Mouse (Mus musculus): ENCODE data around the gene Tmeff2. TPM values are rescaled to one million over a fixed set of nuclear protein-coding genes. Genes with fewer than 3 reads are reported as not detected.

The Tmeff2 gene
- polyA plus RNA-seq, 1 experiment from 2014 or later, result 13.2 TPM

GRCm38 (mm10) chr1:51126425-51126765 lies 225.9 kb downstream of the Tmeff2 start:
- Histone ChIP-seq H3K4me3 (replicated peaks) (no peak overlapping the region), H3K27ac (no peak overlapping the region), H3K9me3 (no peaks in the 10 kb centered on the region), H3K27me3 (replicated peaks) (no peaks in the 10 kb centered on the region), H3K36me3 (no peaks in the 10 kb centered on the region), H3K4me1 (replicated peaks) (no peaks in the 10 kb centered on the region), H3K9ac (no peak overlapping the region), H3K4me2 (replicated peaks) (no peak overlapping the region)
- ATAC-seq, result no peak
- WGBS, result 65% methylated on average over 5 of the region's 5 CpGs

- no peaks in the 10 kb centered on the region for H3K36me3 ChIP-seq
- no peak overlapping the region for H3K4me3 ChIP-seq (replicated peaks)
- no peak for ATAC-seq
- 20% methylated on average over 2 of the region's 2 CpGs for WGBS
- no peak overlapping the region for H3K4me2 ChIP-seq (replicated peaks)
- no peaks in the 10 kb centered on the region for H3K27me3 ChIP-seq (replicated peaks)
- H3K9me3 ChIP-seq, result no peaks in the 10 kb centered on the region
- H3K4me1 ChIP-seq (replicated peaks), result no peaks in the 10 kb centered on the region
- no peak overlapping the region for H3K27ac ChIP-seq
- no peak overlapping the region for H3K9ac ChIP-seq
Measured at GRCm38 (mm10) chr1:51136792-51137191, 236.3 kb downstream of the Tmeff2 start.

DNA sequence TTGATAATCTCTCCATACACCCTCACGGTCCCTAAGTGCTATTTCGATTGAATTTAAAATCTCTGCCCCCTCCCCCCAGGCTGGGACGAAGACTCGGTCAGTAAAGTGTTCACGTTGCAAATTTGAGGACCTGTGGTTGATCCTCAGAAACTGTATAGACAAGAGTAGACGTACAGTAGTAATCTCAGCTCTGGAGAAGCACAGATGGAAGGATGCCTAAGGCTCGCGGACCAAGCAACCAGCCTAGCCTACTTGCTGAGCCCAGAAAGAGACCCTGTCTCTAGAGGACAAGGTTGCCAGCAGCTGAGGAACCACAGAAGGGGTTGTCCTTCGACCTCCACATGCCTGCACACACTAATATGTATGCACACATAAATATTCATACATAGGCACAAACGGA lies 239.2 kb downstream of the Tmeff2 start:
- H3K9me3 ChIP-seq, result no peaks in the 10 kb centered on the region
- H3K4me1 ChIP-seq (replicated peaks), result no peaks in the 10 kb centered on the region
- H3K4me2 ChIP-seq (replicated peaks), result no peak overlapping the region
- ATAC-seq, result no peak
- H3K36me3 ChIP-seq, result no peaks in the 10 kb centered on the region
- H3K9ac ChIP-seq, result no peak overlapping the region
- H3K4me3 ChIP-seq (replicated peaks), result no peak overlapping the region
- no peaks in the 10 kb centered on the region for H3K27me3 ChIP-seq (replicated peaks)
- no peak overlapping the region for H3K27ac ChIP-seq
- 88% methylated on average over 10 of the region's 10 CpGs for WGBS

GRCm38 (mm10) chr1:51141381-51141780 lies 240.9 kb downstream of the Tmeff2 start:
- no peak overlapping the region for H3K4me2 ChIP-seq (replicated peaks)
- no peak overlapping the region for H3K27ac ChIP-seq
- WGBS, result 86% methylated on average over 1 of the region's 1 CpGs
- no peaks in the 10 kb centered on the region for H3K27me3 ChIP-seq (replicated peaks)
- H3K4me3 ChIP-seq (replicated peaks), result no peak overlapping the region
- no peaks in the 10 kb centered on the region for H3K4me1 ChIP-seq (replicated peaks)
- H3K36me3 ChIP-seq, result no peaks in the 10 kb centered on the region
- H3K9me3 ChIP-seq, result no peaks in the 10 kb centered on the region
- no peak for ATAC-seq
- H3K9ac ChIP-seq, result no peak overlapping the region

GRCm38 (mm10) chr1:51142729-51143128 lies 242.3 kb downstream of the Tmeff2 start:
- Histone ChIP-seq H3K4me2 (replicated peaks) (no peak overlapping the region), H3K4me1 (replicated peaks) (no peaks in the 10 kb centered on the region), H3K9me3 (no peaks in the 10 kb centered on the region), H3K4me3 (replicated peaks) (no peak overlapping the region), H3K27ac (no peak overlapping the region), H3K27me3 (replicated peaks) (no peaks in the 10 kb centered on the region), H3K9ac (no peak overlapping the region), H3K36me3 (no peaks in the 10 kb centered on the region)
- 81% methylated on average over 3 of the region's 3 CpGs for WGBS
- ATAC-seq, result no peak

GRCm38 (mm10) chr1:51145693-51146092 lies 245.2 kb downstream of the Tmeff2 start:
- H3K9me3 ChIP-seq, result no peaks in the 10 kb centered on the region
- no peaks in the 10 kb centered on the region for H3K27me3 ChIP-seq (replicated peaks)
- H3K4me2 ChIP-seq (replicated peaks), result no peak overlapping the region
- ATAC-seq, result no peak
- H3K4me1 ChIP-seq (replicated peaks), result no peaks in the 10 kb centered on the region
- H3K27ac ChIP-seq, result no peak overlapping the region
- H3K36me3 ChIP-seq, result no peaks in the 10 kb centered on the region
- 65% methylated on average over 4 of the region's 4 CpGs for WGBS
- no peak overlapping the region for H3K9ac ChIP-seq
- H3K4me3 ChIP-seq (replicated peaks), result no peak overlapping the region

- ATAC-seq, result no peak
- Histone ChIP-seq H3K36me3 (no peaks in the 10 kb centered on the region), H3K9me3 (no peaks in the 10 kb centered on the region), H3K9ac (no peak overlapping the region), H3K27ac (no peak overlapping the region), H3K4me2 (replicated peaks) (no peak overlapping the region), H3K27me3 (replicated peaks) (no peaks in the 10 kb centered on the region), H3K4me1 (replicated peaks) (no peaks in the 10 kb centered on the region), H3K4me3 (replicated peaks) (no peak overlapping the region)
- WGBS, result 37% methylated on average over 9 of the region's 9 CpGs
Measured at GRCm38 (mm10) chr1:51148481-51149137, 248.2 kb downstream of the Tmeff2 start.

DNA sequence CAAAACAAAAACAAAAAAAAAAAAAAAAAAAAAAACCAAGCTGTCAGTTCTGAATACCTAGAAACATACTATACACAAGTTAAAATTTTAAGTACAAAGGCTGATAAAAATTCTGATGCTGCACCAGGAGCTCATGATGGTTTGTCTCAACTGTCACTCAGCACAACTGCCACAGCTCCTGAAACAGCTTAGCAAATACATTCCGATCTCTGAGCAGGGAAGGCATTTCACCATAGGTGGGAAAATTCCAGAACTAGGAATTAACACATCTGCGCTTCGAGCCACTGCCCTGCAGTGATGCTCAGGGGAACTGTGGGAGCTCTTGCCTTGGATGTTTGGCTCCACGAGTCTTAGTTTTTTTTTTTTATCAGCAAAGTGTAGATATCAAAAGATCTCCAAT lies 249.0 kb downstream of the Tmeff2 start:
- Histone ChIP-seq H3K27me3 (replicated peaks) (no peaks in the 10 kb centered on the region), H3K4me1 (replicated peaks) (no peaks in the 10 kb centered on the region), H3K36me3 (no peaks in the 10 kb centered on the region), H3K27ac (no peak overlapping the region), H3K9ac (no peak overlapping the region), H3K4me3 (replicated peaks) (no peak overlapping the region), H3K9me3 (no peaks in the 10 kb centered on the region), H3K4me2 (replicated peaks) (no peak overlapping the region)
- 64% methylated on average over 4 of the region's 4 CpGs for WGBS
- no peak for ATAC-seq

- Histone ChIP-seq H3K36me3 (no peaks in the 10 kb centered on the region), H3K27ac (no peak overlapping the region), H3K4me3 (replicated peaks) (no peak overlapping the region), H3K4me1 (replicated peaks) (no peaks in the 10 kb centered on the region), H3K4me2 (replicated peaks) (no peak overlapping the region), H3K27me3 (replicated peaks) (no peaks in the 10 kb centered on the region), H3K9ac (no peak overlapping the region), H3K9me3 (no peaks in the 10 kb centered on the region)
- ATAC-seq, result no peak
- 89% methylated on average over 1 of the region's 1 CpGs for WGBS
Measured at GRCm38 (mm10) chr1:51149890-51150289, 249.4 kb downstream of the Tmeff2 start.

DNA sequence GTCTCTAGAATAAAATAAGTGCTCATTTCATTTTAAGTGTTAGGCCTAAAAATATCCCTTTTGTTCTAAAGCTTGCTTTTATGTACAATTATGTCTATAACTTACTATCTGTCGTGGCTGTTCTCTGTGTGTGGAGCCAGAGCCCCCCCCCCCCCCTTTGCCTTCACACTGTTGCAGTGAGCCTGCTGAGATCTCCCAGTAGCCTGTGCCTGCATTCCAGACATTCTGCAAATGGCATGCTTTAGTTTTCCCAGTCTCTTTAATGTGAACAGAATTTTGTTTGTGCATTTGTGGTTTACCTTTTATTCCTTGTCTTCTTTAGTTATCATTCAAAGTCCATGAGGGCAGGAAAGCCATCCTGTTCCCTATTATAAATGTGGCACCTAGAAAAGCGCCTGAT lies 251.6 kb downstream of the Tmeff2 start:
- Histone ChIP-seq H3K27ac (no peak overlapping the region), H3K36me3 (no peaks in the 10 kb centered on the region), H3K4me3 (replicated peaks) (no peak overlapping the region), H3K4me2 (replicated peaks) (no peak overlapping the region), H3K9me3 (no peaks in the 10 kb centered on the region), H3K9ac (no peak overlapping the region), H3K27me3 (replicated peaks) (no peaks in the 10 kb centered on the region), H3K4me1 (replicated peaks) (no peaks in the 10 kb centered on the region)
- 44% methylated on average over 2 of the region's 2 CpGs for WGBS
- no peak for ATAC-seq

DNA sequence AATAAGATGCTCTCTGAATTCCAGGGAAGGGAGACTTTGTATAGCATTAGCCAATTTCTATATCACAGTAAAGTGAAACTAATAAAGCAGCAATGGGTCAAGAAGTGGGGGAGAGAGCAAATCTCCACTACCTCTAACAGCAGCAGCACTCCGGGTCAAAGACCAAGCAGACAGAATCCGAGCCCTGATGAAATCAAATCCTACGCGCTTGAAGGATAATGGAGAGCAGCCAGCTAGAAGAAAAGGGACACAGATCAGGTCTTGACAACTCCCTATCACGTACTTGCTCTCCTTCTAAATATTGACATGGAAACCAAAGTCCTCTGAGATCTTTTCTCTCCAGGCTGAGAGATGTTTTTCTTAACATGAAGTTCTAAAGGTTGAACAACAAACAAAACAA lies 252.4 kb downstream of the Tmeff2 start:
- Histone ChIP-seq H3K4me1 (replicated peaks) (no peaks in the 10 kb centered on the region), H3K27ac (no peak overlapping the region), H3K27me3 (replicated peaks) (no peaks in the 10 kb centered on the region), H3K9ac (no peak overlapping the region), H3K4me2 (replicated peaks) (no peak overlapping the region), H3K9me3 (no peaks in the 10 kb centered on the region), H3K4me3 (replicated peaks) (no peak overlapping the region), H3K36me3 (no peaks in the 10 kb centered on the region)
- ATAC-seq, result no peak
- 45% methylated on average over 5 of the region's 5 CpGs for WGBS

- no peak for ATAC-seq
- H3K9ac ChIP-seq, result no peak overlapping the region
- no peak overlapping the region for H3K27ac ChIP-seq
- H3K9me3 ChIP-seq, result no peaks in the 10 kb centered on the region
- H3K4me3 ChIP-seq (replicated peaks), result no peak overlapping the region
- no peaks in the 10 kb centered on the region for H3K4me1 ChIP-seq (replicated peaks)
- H3K4me2 ChIP-seq (replicated peaks), result no peak overlapping the region
- no peaks in the 10 kb centered on the region for H3K36me3 ChIP-seq
- H3K27me3 ChIP-seq (replicated peaks), result no peaks in the 10 kb centered on the region
- WGBS, result 91% methylated on average over 2 of the region's 2 CpGs
Measured at GRCm38 (mm10) chr1:51184276-51184675, 283.8 kb downstream of the Tmeff2 start.

DNA sequence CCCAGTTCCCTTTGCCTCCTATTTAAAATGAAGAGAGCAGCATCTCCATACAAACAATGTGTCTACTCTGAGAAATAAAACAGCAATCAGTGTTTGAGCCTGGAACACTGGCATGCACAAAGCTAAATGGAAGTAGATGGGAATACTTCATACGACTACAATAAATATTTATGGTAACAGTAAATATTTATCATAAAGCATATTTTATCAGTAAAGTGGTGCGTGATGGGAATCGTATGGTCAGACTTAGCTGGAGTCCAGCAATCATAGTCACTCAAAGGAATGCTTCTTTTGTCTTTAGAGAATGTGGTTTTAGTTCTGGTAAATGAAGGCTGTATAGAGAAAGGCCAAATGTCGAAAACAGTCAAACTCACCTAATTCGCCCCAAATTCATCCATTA lies 288.6 kb downstream of the Tmeff2 start:
- Histone ChIP-seq H3K9me3 (no peaks in the 10 kb centered on the region), H3K4me2 (replicated peaks) (no peak overlapping the region), H3K27ac (no peak overlapping the region), H3K4me3 (replicated peaks) (no peak overlapping the region), H3K27me3 (replicated peaks) (no peaks in the 10 kb centered on the region), H3K36me3 (no peaks in the 10 kb centered on the region), H3K9ac (no peak overlapping the region), H3K4me1 (replicated peaks) (peaks cover 8% of the 10 kb centered on the region)
- no peak; the same call in 1 of the 2 replicates for ATAC-seq
- WGBS, result 52% methylated on average over 5 of the region's 5 CpGs
